Mouse (Mus musculus): ENCODE results near the gene Sox13.

GRCm38 (mm10) chr1:133333937-133334336, 90.2 kb downstream of the Sox13 start:
- TF ChIP-seq CTCF (conservative IDR thresholded peaks at IDR 0.05; ENCODE audit: low read length) (no peak), POU5F1 (IDR thresholded peaks at IDR 0.05; ENCODE audit: borderline replicate concordance, low read length) (no peak)

Data from E14TG2a.4 (cell line).